Mouse (Mus musculus): Measurements from ENCODE around the gene Ccna1.

DNA sequence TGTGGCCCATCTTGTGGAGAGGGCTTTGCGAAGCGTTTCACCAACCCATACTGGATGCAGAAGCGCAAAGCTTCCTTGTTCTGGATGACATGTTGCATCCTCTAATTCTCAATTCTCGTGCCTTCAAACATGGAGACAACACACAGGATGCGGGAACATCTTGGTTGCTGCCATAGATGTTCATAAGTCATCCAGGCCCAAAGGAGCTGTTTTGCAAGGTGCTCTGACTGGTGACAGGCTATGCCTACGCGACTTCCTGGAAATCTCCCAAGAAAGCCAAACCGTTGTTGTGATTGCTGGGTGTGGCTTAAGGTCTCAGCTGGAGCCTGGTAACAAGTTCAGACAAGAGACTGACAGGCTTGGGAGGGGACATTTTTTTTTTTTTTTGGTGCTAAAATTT lies 1.1 kb upstream of the Ccna1 start:
- no peak for TF ChIP-seq EP300 (IDR thresholded peaks at IDR 0.05)
- TF ChIP-seq CTCF (IDR thresholded peaks at IDR 0.05) = no peak
